Mouse (Mus musculus) forebrain, embryonic 14.5 days (tissue): ENCODE data around the gene Swsap1. TPM values are rescaled to one million over a fixed set of nuclear protein-coding genes. Genes with fewer than 3 reads are reported as not detected.

Source experiments
- ATAC-seq: fragments of 200-750 bp; cut with Nextera tagmentation; 2 replicates; pipeline ENCODE4 v1.8.0; 2017; ENCODE audit warnings: mild to moderate bottlenecking, moderate library complexity
- DNase-seq: peaks from one replicate; pipeline ENCODE4 v3.0.0-alpha.2; 2015; ENCODE audit warnings: low spot score
- H3K27ac ChIP-seq: fragments of 300-500 bp; sonication (generic); 2 replicates; pipeline ENCODE4 v1.5.1; 2014; ENCODE audit warnings: low read depth, mild to moderate bottlenecking, control low read depth, low read length, moderate library complexity
- H3K27me3 ChIP-seq: fragments of 300-500 bp; sonication (generic); replicated peaks from 2 replicates; pipeline ENCODE4 v1.6.1; 2014; ENCODE audit warnings: low read length, control low read depth, mixed read lengths; ENCODE audit not compliant: control insufficient read depth, insufficient read depth
- H3K36me3 ChIP-seq: fragments of 300-500 bp; sonication (generic); 2 replicates; pipeline ENCODE4 v1.6.1; 2014; ENCODE audit warnings: low read length, control low read depth; ENCODE audit not compliant: control insufficient read depth, insufficient read depth
- H3K4me1 ChIP-seq: fragments of 300-500 bp; sonication (generic); 2 replicates; pipeline ENCODE4 v1.6.1; 2014; ENCODE audit warnings: antibody characterized with exemption, low read length, control low read depth; ENCODE audit not compliant: control insufficient read depth, insufficient read depth
- H3K4me2 ChIP-seq: fragments of 300-500 bp; sonication (generic); 2 replicates; pipeline ENCODE4 v1.6.1; 2014; ENCODE audit warnings: mild to moderate bottlenecking, control low read depth, low read length
- H3K4me3 ChIP-seq: fragments of 300-500 bp; sonication (generic); 2 replicates; pipeline ENCODE4 v1.5.1; 2014; ENCODE audit warnings: low read depth, low read length, control low read depth
- H3K9ac ChIP-seq: fragments of 300-500 bp; sonication (generic); 2 replicates; pipeline ENCODE4 v1.6.1; 2014; ENCODE audit warnings: mild to moderate bottlenecking, low read length, control low read depth, moderate library complexity
- H3K9me3 ChIP-seq: fragments of 300-500 bp; sonication (generic); replicated peaks from 2 replicates; pipeline ENCODE4 v1.6.1; 2016; ENCODE audit warnings: low read length, control low read depth, mixed read lengths; ENCODE audit not compliant: control insufficient read depth
- WGBS: fragments of 180-500 bp; shearing (Covaris S2); extraction: QIAGEN DNeasy Blood & Tissue Kit; methylation state at CpG from one replicate; pipeline ENCODE4 v1.1.7; 2014; 5-methylcytosine and 5-hydroxymethylcytosine counted together
- polyA plus RNA-seq: library from polyadenylated mRNA; unstranded; fragments of >200 nt; fragmentation: Nextera tagmentation; extraction: Ambion mirVana; gene quantifications from 2 replicates; pipeline ENCODE4 v1.2.1, GENCODE M21; 2014

Swsap1 gene
- polyA plus RNA-seq, 1 experiment from 2014 or later = 23.6 TPM

- 85% methylated on average over 5 of the region's 5 CpGs for WGBS
Measured at GRCm38 (mm10) chr9:21958372-21958771, 2.8 kb downstream of the Swsap1 start.

GRCm38 (mm10) chr9:21959244-21959643 lies 3.7 kb downstream of the Swsap1 start:
- DNase-seq (no peak), ATAC-seq (no peak)
- Histone ChIP-seq H3K4me3 (no peak overlapping the region), H3K27me3 (peaks cover 48% of the 10 kb centered on the region), H3K36me3 (no peaks in the 10 kb centered on the region; the same call in 1 of the 2 replicates), H3K27ac (no peak overlapping the region), H3K9ac (no peak overlapping the region), H3K9me3 (no peaks in the 10 kb centered on the region), H3K4me2 (no peak overlapping the region), H3K4me1 (peaks cover 18% of the 10 kb centered on the region)
- 92% methylated on average over 7 of the region's 7 CpGs for WGBS

More at GRCm38 (mm10) chr9:21958372-21958771, 2.8 kb downstream of the Swsap1 start:
- ATAC-seq = no peak
- Histone ChIP-seq H3K4me1 (peaks cover 18% of the 10 kb centered on the region), H3K36me3 (no peaks in the 10 kb centered on the region; the same call in 1 of the 2 replicates), H3K27me3 (peaks cover 42% of the 10 kb centered on the region), H3K9me3 (no peaks in the 10 kb centered on the region), H3K9ac (no peak overlapping the region), H3K4me3 (no peak overlapping the region), H3K27ac (no peak overlapping the region), H3K4me2 (no peak overlapping the region)
- DNase-seq = no peak

DNA sequence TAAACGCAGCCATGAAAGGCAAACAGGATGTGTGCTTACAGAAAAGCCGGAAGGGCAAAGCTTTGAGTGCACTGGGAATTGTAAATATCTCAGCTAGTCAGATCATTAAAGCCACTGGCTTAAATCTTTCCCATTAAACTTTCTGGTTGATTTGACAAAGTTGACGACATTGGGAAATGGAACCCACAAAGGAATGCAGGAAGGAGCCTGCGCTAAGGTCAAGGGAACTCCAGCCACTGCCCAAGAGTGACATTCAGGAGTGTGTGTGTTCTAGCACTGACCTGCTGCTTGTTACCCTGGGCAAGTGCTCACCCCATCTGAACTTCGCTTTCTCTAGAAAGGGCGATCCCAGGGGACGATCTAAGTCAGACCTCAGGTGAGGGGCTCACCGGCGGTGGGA lies 4.6 kb downstream of the Swsap1 start:
- no peaks in the 10 kb centered on the region for H3K9me3 ChIP-seq
- DNase-seq (no peak), ATAC-seq (no peak)
- peaks cover 48% of the 10 kb centered on the region for H3K27me3 ChIP-seq
- H3K4me1 ChIP-seq = peaks cover 18% of the 10 kb centered on the region
- H3K4me2 ChIP-seq = no peak overlapping the region
- 47% methylated on average over 9 of the region's 9 CpGs for WGBS
- no peak overlapping the region for H3K4me3 ChIP-seq
- H3K36me3 ChIP-seq = no peaks in the 10 kb centered on the region; the same call in 1 of the 2 replicates
- H3K27ac ChIP-seq = no peak overlapping the region
- H3K9ac ChIP-seq = no peak overlapping the region

DNA sequence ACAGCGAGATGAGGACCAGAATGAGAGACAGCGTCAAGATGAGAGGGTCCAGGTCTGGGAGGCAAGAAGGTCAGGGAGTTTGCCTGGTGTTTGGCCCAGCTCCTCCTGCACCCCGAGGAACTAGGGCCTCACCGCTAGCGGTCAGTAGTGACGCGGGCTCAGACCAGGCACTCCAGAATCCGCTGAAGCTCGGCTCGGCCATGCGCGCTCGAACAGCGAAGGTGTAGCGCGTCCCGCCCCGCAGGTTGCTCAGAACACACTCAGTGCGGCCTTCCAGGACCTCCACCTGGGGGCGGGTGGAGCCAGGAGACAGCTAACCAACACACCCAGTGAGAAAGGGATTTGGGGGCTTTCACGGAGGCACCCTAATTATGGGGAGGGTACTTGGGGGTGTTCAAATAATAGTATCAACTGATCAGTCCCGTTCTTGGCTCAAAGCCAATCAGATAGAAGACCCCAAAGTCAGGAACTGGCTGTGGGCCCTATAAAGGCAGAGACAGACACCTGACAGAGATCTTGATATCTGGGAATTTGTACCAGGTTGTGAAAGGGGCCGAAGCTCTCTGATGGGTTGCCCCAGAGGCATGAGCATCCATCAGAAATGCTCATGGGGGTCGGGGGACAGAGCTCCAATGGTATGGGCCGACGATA lies 5.1 kb downstream of the Swsap1 start:
- no peak overlapping the region for H3K4me2 ChIP-seq
- H3K4me3 ChIP-seq = no peak overlapping the region
- H3K9me3 ChIP-seq = no peaks in the 10 kb centered on the region
- no peak overlapping the region for H3K9ac ChIP-seq
- DNase-seq (no peak), ATAC-seq (no peak)
- H3K27ac ChIP-seq = no peak overlapping the region
- H3K27me3 ChIP-seq = peaks cover 48% of the 10 kb centered on the region
- H3K36me3 ChIP-seq = no peaks in the 10 kb centered on the region; the same call in 1 of the 2 replicates
- peaks cover 18% of the 10 kb centered on the region for H3K4me1 ChIP-seq
- 9% methylated on average over 26 of the region's 26 CpGs for WGBS

GRCm38 (mm10) chr9:21961366-21961980 lies 5.9 kb downstream of the Swsap1 start:
- peak overlapping the region; percentile 63 for H3K4me2 ChIP-seq
- 2% methylated on average over 35 of the region's 35 CpGs for WGBS
- H3K36me3 ChIP-seq = no peaks in the 10 kb centered on the region; the same call in 1 of the 2 replicates
- H3K4me3 ChIP-seq = peak overlapping the region; percentile 33
- H3K4me1 ChIP-seq = peaks cover 14% of the 10 kb centered on the region
- no peak for ATAC-seq
- H3K27me3 ChIP-seq = peaks cover 48% of the 10 kb centered on the region
- H3K9me3 ChIP-seq = no peaks in the 10 kb centered on the region
- no peak overlapping the region for H3K27ac ChIP-seq
- DNase-seq = no peak
- no peak overlapping the region for H3K9ac ChIP-seq

- Histone ChIP-seq H3K4me1 (peaks cover 12% of the 10 kb centered on the region), H3K9ac (peak overlapping the region; percentile 51), H3K27me3 (peaks cover 48% of the 10 kb centered on the region), H3K4me2 (peak overlapping the region; percentile 63), H3K27ac (no peak overlapping the region), H3K4me3 (peak overlapping the region; percentile 33), H3K9me3 (no peaks in the 10 kb centered on the region), H3K36me3 (no peaks in the 10 kb centered on the region; the same call in 1 of the 2 replicates)
- DNase-seq (no peak), ATAC-seq (peak; percentile 54)
- under 1% methylated on average over 15 of the region's 15 CpGs for WGBS
Measured at GRCm38 (mm10) chr9:21962010-21962409, 6.5 kb downstream of the Swsap1 start.

DNA sequence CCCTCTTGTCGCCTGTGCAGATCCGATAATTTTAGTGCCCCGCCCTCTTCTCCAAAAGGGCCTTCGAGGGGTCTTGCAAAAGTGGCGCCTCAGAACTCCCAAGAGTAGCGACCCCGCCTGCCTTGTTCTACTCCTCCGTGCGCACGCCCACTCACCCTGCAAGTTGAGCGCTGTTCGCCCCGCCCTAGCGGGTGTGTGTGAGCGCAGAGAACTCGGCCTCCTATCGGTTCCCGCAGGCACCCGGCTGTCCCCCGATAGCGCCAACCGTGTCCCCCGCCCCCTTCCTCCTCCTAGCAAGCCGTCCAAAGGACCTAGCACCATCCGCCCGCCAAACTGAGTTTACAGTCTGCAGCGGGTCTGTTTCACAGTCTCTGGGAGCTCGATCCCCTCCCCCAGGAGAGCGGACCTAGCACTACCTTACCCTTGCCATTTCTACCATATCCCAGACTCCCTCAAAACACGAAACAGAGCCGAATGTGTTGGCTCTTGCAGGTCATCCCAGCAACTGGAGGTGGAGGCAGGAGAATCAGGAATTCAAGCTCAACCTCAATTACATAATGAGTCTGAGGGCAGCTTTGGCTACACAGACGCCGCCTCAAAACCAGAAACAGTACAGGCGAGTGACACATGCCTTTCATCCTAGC lies 7.0 kb downstream of the Swsap1 start:
- Histone ChIP-seq H3K4me1 (peaks cover 12% of the 10 kb centered on the region), H3K9me3 (no peaks in the 10 kb centered on the region), H3K27me3 (peaks cover 48% of the 10 kb centered on the region), H3K4me2 (peak overlapping the region; percentile 63), H3K9ac (peak overlapping the region; percentile 51), H3K36me3 (no peaks in the 10 kb centered on the region; the same call in 1 of the 2 replicates), H3K4me3 (peak overlapping the region; percentile 33), H3K27ac (no peak overlapping the region)
- DNase-seq (peak; percentile 74), ATAC-seq (peak; percentile 83)
- 4% methylated on average over 34 of the region's 34 CpGs for WGBS

DNA sequence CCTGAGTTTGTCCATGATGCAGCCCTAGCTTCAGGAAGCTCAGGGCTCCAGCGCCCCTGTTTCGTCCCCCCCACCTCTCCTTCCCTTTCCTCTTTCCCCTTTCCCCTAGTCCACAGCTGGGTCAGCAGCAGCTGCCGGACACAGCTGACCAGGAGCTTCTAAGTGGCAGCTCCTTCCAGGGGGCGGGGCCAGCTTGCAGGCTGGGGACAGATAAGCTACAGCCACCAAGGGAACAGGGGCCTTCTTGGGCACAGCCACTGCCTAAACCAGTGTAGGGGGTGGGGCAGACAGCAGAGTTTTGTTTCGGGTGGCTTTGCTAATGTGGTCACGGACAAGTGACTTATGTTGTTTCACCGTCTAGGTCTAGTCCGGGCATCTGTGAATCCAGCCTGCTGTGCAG lies 7.9 kb downstream of the Swsap1 start, which contains the start of gene Epor:
Gene Epor (minus strand): TSS at position 90 of the 400 bp plus-strand sequence.
- ATAC-seq (no peak), DNase-seq (no peak)
- WGBS = 32% methylated on average over 8 of the region's 8 CpGs
- Histone ChIP-seq H3K4me1 (peaks cover 12% of the 10 kb centered on the region), H3K4me2 (peak within 1 kb of the TSS; percentile 63), H3K9me3 (no peaks in the 10 kb centered on the region), H3K36me3 (no peaks in the 10 kb centered on the region; the same call in 1 of the 2 replicates), H3K9ac (peak within 1 kb of the TSS; percentile 51), H3K27ac (no peak within 1 kb of the TSS), H3K4me3 (peak within 1 kb of the TSS; percentile 33), H3K27me3 (peaks cover 48% of the 10 kb centered on the region)
